Mouse (Mus musculus) brain, adult 2 months (tissue): ENCODE measurements around the gene Ube2z.

Experiments used
- DNase-seq: peaks from one replicate; pipeline ENCODE4 v3.0.0; 2011; ENCODE audit warnings: low read depth, low spot score

Gene Ube2z

DNA sequence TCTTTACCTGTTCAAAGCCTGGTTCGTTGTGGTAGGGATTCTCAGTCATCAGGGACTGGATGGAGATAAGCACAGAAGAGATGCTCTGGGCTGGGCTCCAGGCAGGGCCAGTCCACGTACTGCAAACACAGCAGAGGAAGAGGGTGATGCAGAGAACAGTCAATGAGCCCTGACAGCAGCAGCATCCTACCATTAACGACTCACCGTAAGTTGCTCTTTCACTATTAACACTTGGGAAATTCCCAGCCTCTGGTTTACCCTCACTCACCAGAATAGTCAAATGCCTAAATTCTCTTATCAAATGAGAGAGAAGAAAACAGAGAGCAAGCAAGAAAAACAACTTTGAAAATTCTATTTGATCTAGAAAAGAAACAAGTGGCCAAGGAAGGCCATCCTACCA, 6.9 kb downstream of the Ube2z start:
- DNase-seq: no peak

- DNase-seq: no peak
These were observed 14.3 kb downstream of the Ube2z start for GRCm38 (mm10) chr11:96050854-96051253.

DNA sequence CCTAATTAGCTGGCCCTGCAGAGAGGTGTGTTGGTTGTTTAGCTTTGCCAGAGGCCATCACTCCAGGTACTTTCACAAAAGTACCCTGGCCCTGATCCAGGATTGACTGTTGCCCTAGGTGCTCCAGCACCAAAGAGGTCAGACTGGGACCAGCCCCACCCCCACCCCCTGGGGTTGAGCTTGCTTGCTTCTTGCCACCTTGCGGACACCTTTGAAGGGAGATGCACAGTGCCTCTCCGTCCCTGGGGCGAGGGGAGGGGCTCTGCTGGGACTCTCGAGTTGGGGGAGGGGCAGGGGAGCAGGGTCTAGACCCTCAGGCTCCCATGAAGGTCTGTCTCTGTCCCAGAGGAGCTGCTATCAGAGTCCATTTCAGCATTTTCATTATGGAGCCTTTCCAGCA, 15.2 kb downstream of the Ube2z start:
- no peak for DNase-seq

- no peak for DNase-seq
These were observed 17.5 kb downstream of the Ube2z start for GRCm38 (mm10) chr11:96047469-96048373.

DNA sequence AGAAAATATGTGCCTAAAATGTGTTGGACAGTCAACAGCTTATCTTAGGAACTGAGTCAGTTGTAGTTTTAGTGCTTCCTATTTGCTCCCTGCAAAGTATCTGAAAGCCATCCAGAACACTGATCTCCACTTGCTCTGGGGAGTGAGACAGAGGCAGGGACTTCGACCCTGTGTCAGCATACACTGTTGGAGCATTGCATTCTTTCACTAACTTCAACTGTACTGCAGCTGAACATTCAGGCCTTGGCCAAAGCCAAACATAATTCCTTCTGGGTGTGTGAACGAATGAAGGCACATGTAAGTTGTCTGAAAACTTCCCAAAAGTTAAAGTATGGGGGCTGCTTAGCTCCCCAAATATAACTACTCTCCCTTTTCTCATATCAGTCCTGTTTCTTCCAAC, 18.4 kb downstream of the Ube2z start:
- DNase-seq: no peak

- peak; percentile 24 for DNase-seq
These were observed 19.2 kb downstream of the Ube2z start for GRCm38 (mm10) chr11:96046028-96046427.

- no peak for DNase-seq
These were observed 20.2 kb downstream of the Ube2z start for GRCm38 (mm10) chr11:96044803-96045567.

GRCm38 (mm10) chr11:96038560-96038959, 26.6 kb downstream of the Ube2z start:
- DNase-seq: no peak

DNA sequence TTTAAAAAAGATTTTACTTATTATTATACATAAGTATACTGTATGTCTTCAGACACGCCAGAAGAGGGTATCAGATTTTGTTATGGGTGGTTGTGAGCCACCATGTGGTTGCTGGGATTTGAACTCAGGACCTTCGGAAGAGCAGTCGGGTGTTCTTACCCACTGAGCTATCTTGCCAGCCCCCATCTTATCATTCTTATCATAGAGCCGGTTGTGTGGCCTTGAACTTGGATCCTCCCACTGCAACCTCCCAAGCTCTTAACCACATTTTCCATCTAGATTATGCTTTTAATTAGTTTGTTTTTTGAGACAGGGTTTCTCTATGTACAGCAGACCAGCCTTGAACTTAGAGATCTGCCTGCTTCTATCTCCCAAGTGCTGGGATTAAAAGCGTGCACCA, 27.7 kb downstream of the Ube2z start:
- DNase-seq: no peak

GRCm38 (mm10) chr11:96035133-96035532, 30.1 kb downstream of the Ube2z start:
- peak; percentile 22 for DNase-seq

GRCm38 (mm10) chr11:96034596-96035052, 30.6 kb downstream of the Ube2z start, which contains the start of gene Snf8:
Gene Snf8, plus strand, starts transcription at chr11:96034885.
- peak; percentile 98 for DNase-seq

DNA sequence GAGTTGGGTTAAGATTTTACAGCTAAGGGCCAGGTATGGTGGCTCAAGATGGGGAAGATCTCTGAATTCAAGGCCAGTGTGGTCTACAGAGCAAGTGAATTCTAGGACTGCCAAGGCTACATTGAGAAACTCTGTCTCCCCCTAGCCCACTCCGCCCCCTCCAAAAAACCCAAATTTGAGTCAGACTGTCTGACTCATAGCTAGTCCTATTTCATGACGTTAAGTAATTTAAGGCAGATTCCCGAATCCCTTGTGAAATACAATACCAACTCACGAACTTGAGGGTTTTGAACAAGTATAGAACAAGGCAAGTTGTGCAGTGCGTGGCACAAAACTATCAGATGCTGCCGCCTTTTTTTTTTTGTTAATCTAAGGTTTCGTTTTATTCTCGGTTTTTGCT, 31.1 kb downstream of the Ube2z start:
- peak; percentile 16 for DNase-seq

DNA sequence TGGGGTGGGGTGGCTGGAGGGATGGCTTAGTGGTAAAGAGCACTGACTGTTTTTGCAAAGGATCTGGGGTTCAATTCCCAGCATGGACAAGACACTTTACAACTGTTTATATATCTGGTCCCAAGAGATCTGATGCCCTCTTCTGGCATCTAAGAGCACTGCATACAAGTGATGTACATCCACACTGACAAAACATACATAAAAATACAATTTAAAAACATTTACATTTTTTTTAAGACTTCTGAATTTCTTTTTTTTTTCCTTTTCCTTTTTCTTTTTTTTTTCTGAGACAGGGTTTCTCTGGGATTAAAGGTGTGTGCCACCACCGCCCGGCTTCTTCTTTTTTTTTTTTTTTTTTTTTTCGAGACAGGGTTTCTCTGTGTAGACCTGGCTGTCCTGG, 31.9 kb downstream of the Ube2z start:
- no peak for DNase-seq

DNA sequence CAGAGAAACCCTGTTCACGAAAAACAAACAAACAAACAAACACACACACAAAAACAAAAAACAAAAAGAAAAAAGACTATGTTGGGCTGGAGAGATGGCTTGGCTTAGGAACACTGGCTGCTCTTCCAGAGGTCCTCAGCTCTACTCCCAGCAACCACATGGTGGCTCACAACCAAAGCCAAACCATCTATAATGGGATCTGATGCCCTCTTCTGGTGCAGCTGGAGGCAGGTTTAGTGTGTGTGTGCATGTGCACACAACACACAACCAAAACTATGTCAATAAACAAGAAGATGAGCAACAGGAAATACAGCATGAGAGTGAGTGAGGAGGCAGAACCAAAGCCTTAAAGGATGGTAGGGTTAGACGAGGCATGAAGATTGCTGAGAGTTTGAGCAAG, 33.5 kb downstream of the Ube2z start:
- no peak for DNase-seq

- DNase-seq: no peak
These were observed 34.6 kb downstream of the Ube2z start for GRCm38 (mm10) chr11:96030571-96030970.

DNA sequence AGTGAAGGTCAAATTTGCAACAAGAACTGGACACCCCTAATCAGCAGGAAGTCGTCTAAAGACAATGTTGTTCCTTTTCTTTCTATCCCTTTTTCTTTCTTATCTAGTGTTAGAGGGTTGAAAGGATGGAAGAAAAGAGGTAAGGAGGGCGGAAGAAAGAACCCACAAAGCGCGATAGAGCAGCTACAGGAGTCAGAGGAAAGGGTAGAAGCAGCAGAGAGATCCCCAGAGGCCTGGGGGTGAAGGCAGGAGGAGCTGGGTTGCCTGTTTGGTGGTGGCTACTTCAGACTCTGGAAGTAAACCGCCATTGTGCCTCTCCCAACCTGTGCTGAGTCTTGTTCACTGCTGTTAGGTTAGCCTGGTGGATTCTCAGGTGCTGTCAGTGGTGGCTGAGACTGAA, 37.1 kb downstream of the Ube2z start:
- DNase-seq: no peak

DNA sequence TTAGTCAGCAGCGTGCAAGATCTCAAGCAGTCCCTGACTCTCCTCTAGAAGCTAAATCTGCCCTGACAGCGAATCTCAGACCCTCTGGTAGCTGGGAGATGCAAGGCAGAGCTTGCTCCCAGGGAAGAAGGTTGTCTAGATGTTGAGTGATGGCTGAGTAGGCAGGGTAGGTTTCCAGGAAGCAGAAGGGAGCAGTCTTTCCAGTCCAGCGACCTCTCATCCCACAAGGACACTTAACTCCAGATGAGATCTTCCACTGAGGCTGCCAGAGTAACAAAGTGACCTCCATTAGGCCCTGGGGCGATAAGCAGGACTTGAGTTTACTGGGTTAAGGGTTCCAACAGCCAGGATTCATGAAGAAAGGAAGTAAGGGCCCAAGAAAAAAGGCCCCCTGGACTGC, 44.6 kb downstream of the Ube2z start:
- DNase-seq: no peak

DNA sequence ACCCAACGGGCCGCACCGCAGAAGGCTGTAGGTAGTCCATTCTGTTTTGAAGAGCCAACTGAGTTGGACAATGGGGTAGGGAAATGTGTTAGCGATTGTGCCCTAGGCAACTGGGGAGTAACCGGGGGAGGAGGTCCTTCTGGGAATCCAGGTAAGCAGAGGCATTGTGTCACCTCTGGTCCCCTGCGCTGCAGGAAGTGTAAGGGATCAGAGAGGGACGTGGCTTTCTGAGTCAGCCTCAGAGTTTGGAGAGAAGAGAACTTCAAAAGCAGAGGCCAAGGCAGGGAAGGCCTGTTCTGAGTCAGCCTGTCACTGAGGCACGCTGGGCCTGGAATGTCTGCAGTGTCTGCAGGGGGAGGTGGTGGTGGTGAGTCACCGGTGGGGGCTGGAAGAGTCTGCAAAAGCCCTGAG, 47.2 kb downstream of the Ube2z start:
- DNase-seq: peak; percentile 82

- DNase-seq: no peak
These were observed 49.8 kb downstream of the Ube2z start for GRCm38 (mm10) chr11:96015421-96015820.

DNA sequence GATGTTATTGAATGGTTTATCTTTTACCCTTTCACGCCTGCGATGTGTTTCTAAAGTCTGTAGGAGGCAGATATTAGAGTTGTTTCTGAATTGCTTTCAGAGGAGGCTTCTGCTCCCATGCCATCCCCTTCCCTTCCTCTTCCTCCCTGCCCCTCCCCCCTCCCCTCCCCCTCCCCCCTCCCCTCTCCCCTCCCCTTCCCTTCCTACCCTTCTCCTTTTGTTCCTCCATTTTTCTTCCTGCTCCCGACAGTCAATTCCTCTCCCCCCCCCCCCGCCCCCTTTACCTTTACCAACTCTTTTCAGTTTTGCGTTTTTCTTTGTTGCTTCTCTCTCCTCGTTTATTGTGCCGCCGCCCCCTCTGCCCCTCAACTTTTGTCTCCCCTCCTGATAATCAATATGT, 53.2 kb downstream of the Ube2z start:
- DNase-seq: no peak

DNA sequence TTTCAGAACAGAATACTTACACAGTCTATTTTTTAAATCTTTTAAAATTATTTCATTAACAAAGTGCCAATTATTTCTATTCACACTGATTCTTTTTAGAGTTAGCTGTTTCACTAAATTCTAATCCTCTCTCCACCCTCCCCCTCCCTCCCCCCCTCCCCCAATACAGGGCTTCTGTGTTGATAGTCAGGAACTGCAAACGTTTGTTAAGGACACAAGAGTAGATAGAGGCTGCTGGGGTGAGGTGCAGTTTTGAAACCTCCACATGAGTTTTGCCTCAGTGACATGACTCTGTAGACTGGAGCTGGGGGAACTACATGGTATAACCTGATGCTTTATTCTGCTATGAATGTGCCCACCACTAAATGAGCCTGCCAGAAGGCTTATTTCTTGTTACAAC, 56.4 kb downstream of the Ube2z start:
- DNase-seq: no peak

DNA sequence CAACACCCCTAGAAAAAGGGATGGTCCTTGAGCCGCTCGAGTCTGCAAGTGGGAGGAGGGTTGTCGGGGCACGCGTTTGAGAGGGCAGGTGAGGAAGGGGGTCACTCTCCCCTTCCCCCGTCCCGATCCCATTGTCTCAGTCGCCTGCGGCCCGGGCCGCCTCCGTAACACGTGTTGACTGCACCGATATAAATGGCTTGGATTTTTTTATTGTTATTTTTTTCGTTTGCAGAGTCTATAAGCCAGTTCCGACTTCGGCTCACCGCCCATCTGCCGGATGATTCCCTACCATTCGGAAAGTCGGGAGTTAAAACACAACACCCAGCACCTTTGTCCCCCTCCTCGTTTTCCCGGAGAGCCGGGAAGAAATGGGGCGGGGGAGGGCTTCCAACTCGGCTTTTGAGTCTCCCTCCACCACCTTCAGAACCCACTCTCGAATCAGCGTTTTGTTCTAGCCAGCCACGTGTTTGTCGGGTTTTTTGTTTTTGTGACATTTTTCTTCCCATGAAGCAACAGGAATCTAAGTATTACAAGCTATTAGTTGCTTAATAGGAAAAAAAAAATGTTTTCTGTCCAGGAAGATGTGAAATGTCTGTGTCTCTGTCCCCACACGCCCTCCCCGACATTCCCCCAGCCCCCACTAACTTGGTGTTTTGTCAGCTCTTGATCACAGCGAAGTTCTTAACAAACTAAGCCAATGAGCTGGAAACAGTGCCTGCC, 57.5 kb downstream of the Ube2z start:
- DNase-seq: no peak
